Mouse (Mus musculus) limb, embryonic 14.5 days (tissue): ENCODE data around the gene Gpr83. TPM values are rescaled to one million over a fixed set of nuclear protein-coding genes. Genes with fewer than 3 reads are reported as not detected.

Source experiments
- ATAC-seq: fragments of 200-750 bp; cut with Nextera tagmentation; 2 replicates; pipeline ENCODE4 v1.8.0; 2017; ENCODE audit warnings: low read depth, moderate number of reproducible peaks, moderate TSS enrichment; ENCODE audit not compliant: low FRiP score
- DNase-seq: peaks from one replicate; pipeline ENCODE4 v3.0.0-alpha.2; 2015; ENCODE audit warnings: low spot score
- H3K27ac ChIP-seq: fragments of 300-500 bp; sonication (generic); replicated peaks from 2 replicates; pipeline ENCODE4 v1.5.1; 2014; ENCODE audit warnings: low read depth, mild to moderate bottlenecking, low read length, moderate library complexity, mixed read lengths
- H3K27me3 ChIP-seq: fragments of 300-500 bp; sonication (generic); 2 replicates; pipeline ENCODE4 v1.6.1; 2014; ENCODE audit warnings: low read length, mixed read lengths; ENCODE audit not compliant: control insufficient read depth, insufficient read depth
- H3K36me3 ChIP-seq: fragments of 300-500 bp; sonication (generic); 2 replicates; pipeline ENCODE4 v1.6.1; 2014; ENCODE audit warnings: mild to moderate bottlenecking, low read length, moderate library complexity, mixed read lengths; ENCODE audit not compliant: control insufficient read depth, insufficient read depth
- H3K4me1 ChIP-seq: fragments of 300-500 bp; sonication (generic); 2 replicates; pipeline ENCODE4 v1.6.1; 2014; ENCODE audit warnings: antibody characterized with exemption, low read length, mixed read lengths; ENCODE audit not compliant: control insufficient read depth, insufficient read depth
- H3K4me2 ChIP-seq: fragments of 300-500 bp; sonication (generic); replicated peaks from 2 replicates; pipeline ENCODE4 v1.6.1; 2014; ENCODE audit warnings: low read depth, mild to moderate bottlenecking, low read length, moderate library complexity; ENCODE audit not compliant: severe bottlenecking
- H3K4me3 ChIP-seq: fragments of 300-500 bp; sonication (generic); replicated peaks from 2 replicates; pipeline ENCODE4 v1.5.1; 2014; ENCODE audit warnings: low read length
- H3K9ac ChIP-seq: fragments of 300-500 bp; sonication (generic); 2 replicates; pipeline ENCODE4 v1.6.1; 2014; ENCODE audit warnings: mild to moderate bottlenecking, low read depth, low read length, moderate library complexity; ENCODE audit not compliant: severe bottlenecking
- H3K9me3 ChIP-seq: fragments of 300-500 bp; sonication (generic); 2 replicates; pipeline ENCODE4 v1.6.1; 2016; ENCODE audit warnings: low read length; ENCODE audit not compliant: control insufficient read depth
- POLR2A ChIP-seq: fragments of 200-500 bp; IDR thresholded peaks from 2 replicates; pipeline ENCODE4 v1.8.0; 2012; ENCODE audit warnings: inconsistent platforms, mild to moderate bottlenecking, moderate library complexity, borderline replicate concordance; ENCODE audit not compliant: insufficient read depth, insufficient read length; ENCODE audit errors: extremely low read depth
- WGBS: fragments of 180-500 bp; shearing (Covaris S2); extraction: QIAGEN DNeasy Blood & Tissue Kit; methylation state at CpG from one replicate; pipeline ENCODE4 v1.1.7; 2014; 5-methylcytosine and 5-hydroxymethylcytosine counted together
- polyA plus RNA-seq, 2 experiments: library from polyadenylated mRNA; depleted of rRNA in 1 of 2; stranded (reverse) in 1 of 2; unstranded in 1 of 2; fragments of >200 nt; fragmentation: Nextera tagmentation in 1 of 2; extraction: Ambion mirVana in 1 of 2; gene quantifications; 2 replicates each; pipeline versions ENCODE4 v1.2.1 to v1.2.3; 2012 to 2014

The Gpr83 gene
- polyA plus RNA-seq, 2 experiments: 4.5 to 4.8 TPM

DNA sequence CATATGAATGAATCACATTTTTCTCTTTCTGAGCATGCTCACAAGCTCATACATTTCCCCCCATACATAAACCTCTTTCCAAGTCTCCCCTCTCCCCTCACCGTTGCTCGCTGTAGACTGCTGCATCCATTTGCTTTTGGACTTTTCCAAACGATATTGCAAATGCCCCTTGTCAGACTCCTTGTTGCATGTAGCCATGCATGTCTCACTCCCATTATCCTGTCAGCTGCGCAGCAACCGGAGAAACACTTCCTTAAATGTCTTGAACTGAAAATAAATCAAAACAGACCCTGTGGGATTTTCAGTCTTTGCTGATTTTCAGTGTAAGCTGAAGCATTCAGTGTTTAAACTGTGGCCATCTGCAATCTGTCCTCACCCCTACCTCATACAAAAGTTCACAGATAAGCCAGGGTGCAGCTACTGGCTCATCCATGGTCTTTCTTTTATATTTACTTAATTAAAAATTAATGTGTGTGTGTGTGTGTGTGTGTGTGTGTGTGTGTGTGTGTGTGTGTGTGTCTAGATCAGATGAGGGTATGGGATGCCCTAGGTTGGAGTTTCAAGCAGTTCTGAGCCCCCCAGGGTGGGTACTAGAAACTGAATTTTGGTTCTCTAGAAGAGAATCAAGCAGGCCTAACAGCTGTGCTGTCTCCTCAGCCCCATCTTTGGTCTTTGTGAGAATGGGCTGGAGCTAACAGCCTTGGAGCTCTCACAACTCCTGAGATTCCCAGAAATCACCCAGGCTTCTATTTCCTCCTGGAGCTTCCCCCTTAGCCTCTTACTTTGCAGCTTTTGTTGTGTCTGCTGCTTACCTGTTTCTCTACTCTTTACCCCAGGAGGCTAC, 59.0 kb downstream of the Gpr83 start:
- Histone ChIP-seq H3K9ac (no peak overlapping the region), H3K4me1 (no peaks in the 10 kb centered on the region), H3K4me2 (no peak overlapping the region), H3K27me3 (no peaks in the 10 kb centered on the region), H3K9me3 (no peaks in the 10 kb centered on the region), H3K27ac (no peak overlapping the region), H3K4me3 (no peak overlapping the region), H3K36me3 (no peaks in the 10 kb centered on the region)
- ATAC-seq (no peak), DNase-seq (no peak)
- WGBS: 53% methylated on average over 5 of the region's 5 CpGs
- no peak for TF ChIP-seq POLR2A

Other genes with a start within 250 kb of the Gpr83 start
- gene Amotl1, start 215.2 kb upstream of the Gpr83 start, polyA plus RNA-seq (2012; rRNA removed): 53.9 and 56.2 TPM in 2 replicates
- 47.7 and 49.7 TPM in 2 replicates for gene Amotl1, start 215.2 kb upstream of the Gpr83 start, polyA plus RNA-seq (2014; fragmentation: Nextera tagmentation; extraction: Ambion mirVana)
- 0.06 and 0.18 TPM in 2 replicates for gene Piwil4, start 119.5 kb upstream of the Gpr83 start, polyA plus RNA-seq (2012; rRNA removed)
- gene Piwil4, start 119.5 kb upstream of the Gpr83 start, polyA plus RNA-seq (2014; fragmentation: Nextera tagmentation; extraction: Ambion mirVana): 0.07 and 0.08 TPM in 2 replicates
- gene Fut4, start 107.8 kb upstream of the Gpr83 start, polyA plus RNA-seq (2012; rRNA removed): 2.1 and 2.3 TPM in 2 replicates
- gene Fut4, start 107.8 kb upstream of the Gpr83 start, polyA plus RNA-seq (2014; fragmentation: Nextera tagmentation; extraction: Ambion mirVana): 2.0 and 2.5 TPM in 2 replicates
- gene 1700012B09Rik, start 89.2 kb upstream of the Gpr83 start, polyA plus RNA-seq (2012; rRNA removed): not detected in 2 replicates
- gene 1700012B09Rik, start 89.2 kb upstream of the Gpr83 start, polyA plus RNA-seq (2014; fragmentation: Nextera tagmentation; extraction: Ambion mirVana): not detected in 2 replicates
- 12.6 and 16.6 TPM in 2 replicates for gene Mre11a, start 75.6 kb upstream of the Gpr83 start, polyA plus RNA-seq (2012; rRNA removed)
- 22.9 and 25.3 TPM in 2 replicates for gene Mre11a, start 75.6 kb upstream of the Gpr83 start, polyA plus RNA-seq (2014; fragmentation: Nextera tagmentation; extraction: Ambion mirVana)
- gene Ankrd49, start 75.4 kb upstream of the Gpr83 start, polyA plus RNA-seq (2012; rRNA removed): 18.3 and 23.2 TPM in 2 replicates
- gene Ankrd49, start 75.4 kb upstream of the Gpr83 start, polyA plus RNA-seq (2014; fragmentation: Nextera tagmentation; extraction: Ambion mirVana): 46.6 and 51.3 TPM in 2 replicates
- 1.1 and 1.6 TPM in 2 replicates for gene Izumo1r, start 43.7 kb downstream of the Gpr83 start, polyA plus RNA-seq (2012; rRNA removed)
- gene Izumo1r, start 43.7 kb downstream of the Gpr83 start, polyA plus RNA-seq (2014; fragmentation: Nextera tagmentation; extraction: Ambion mirVana): 0.43 TPM in 1 of 2 replicates, not detected in the other
- gene Panx1, start 185.3 kb downstream of the Gpr83 start, polyA plus RNA-seq (2012; rRNA removed): 41.7 and 52.8 TPM in 2 replicates
- gene Panx1, start 185.3 kb downstream of the Gpr83 start, polyA plus RNA-seq (2014; fragmentation: Nextera tagmentation; extraction: Ambion mirVana): 49.5 and 52.5 TPM in 2 replicates